Mouse (Mus musculus) stomach, adult 2 months (tissue): ENCODE results near the gene Olfr747. TPM values are rescaled to one million over a fixed set of nuclear protein-coding genes. Genes with fewer than 3 reads are reported as not detected.

Source experiments
- polyA plus RNA-seq: library from polyadenylated mRNA; depleted of rRNA; stranded (reverse); fragments of >200 nt; gene quantifications from 2 replicates; pipeline ENCODE4 v1.2.3, GENCODE M21; 2012; rRNA removed

The Olfr747 gene
- not detected in 2 replicates for polyA plus RNA-seq

GRCm38 (mm10) chr14:50693106-50693505, at the start of gene Olfr747:
TSS of gene Olfr747 (minus strand) at chr14:50693206.

DNA sequence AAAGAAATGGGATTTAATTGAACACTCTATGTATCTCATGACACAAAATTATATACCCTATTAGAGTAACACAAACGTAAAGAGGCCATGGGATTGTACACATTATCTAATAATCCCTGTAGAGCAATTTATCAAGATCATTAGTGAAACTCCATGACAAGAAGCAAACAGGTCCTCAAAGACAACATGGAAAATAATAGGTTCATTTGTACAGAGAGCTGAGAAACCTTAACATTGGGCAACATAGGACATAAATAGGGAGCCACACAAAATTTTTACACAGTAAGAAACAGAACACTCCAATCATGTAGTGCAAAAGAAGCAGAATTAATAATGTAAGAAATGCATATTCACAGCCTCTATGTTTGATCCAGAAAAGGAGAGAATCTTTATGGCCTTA, 14.1 kb upstream of the Olfr747 start, which contains the start of gene Olfr748:
TSS of gene Olfr748 (plus strand) at position 301 of the 400 bp plus-strand sequence.

GRCm38 (mm10) chr14:50646783-50647182, 46.2 kb downstream of the Olfr747 start, which contains the start of gene Olfr746:
TSS of gene Olfr746 (plus strand) at chr14:50647083.

DNA sequence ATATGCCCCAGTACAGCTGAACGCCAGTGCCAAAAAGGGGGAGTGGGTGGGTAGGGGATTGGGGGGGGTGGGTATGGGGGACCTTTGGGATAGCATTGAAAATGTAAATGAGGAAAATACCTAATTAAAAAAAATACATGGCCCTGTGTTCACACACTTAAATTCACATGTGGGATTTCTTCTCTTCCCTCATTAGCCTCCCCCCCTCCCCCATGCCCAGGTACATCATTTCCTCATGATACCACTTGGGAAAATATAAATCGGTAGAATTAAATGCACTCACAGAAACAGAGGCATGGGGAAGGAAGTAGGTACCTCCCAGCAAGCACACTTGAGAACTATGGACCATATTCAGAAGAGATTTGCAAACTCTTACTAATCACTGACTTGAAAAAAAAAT, 53.9 kb downstream of the Olfr747 start, which contains the start of gene Olfr745:
TSS of gene Olfr745 (plus strand) at position 301 of the 400 bp plus-strand sequence.

Other genes with a start within 250 kb of the Olfr747 start
- not detected in 2 replicates for gene Olfr740, start 247.7 kb downstream of the Olfr747 start, polyA plus RNA-seq
- gene Olfr741, start 220.5 kb downstream of the Olfr747 start, polyA plus RNA-seq = not detected in 2 replicates
- gene Olfr742, start 189.6 kb downstream of the Olfr747 start, polyA plus RNA-seq = not detected in 2 replicates
- gene Olfr743, start 171.4 kb downstream of the Olfr747 start, polyA plus RNA-seq = not detected in 2 replicates
- gene Olfr744, start 78.3 kb downstream of the Olfr747 start, polyA plus RNA-seq = not detected in 2 replicates
- gene Olfr745, start 53.8 kb downstream of the Olfr747 start, polyA plus RNA-seq = not detected in 2 replicates
- not detected in 2 replicates for gene Olfr746, start 46.1 kb downstream of the Olfr747 start, polyA plus RNA-seq
- not detected in 2 replicates for gene Olfr748, start 14.2 kb upstream of the Olfr747 start, polyA plus RNA-seq
- not detected in 2 replicates for gene Olfr749, start 51.9 kb upstream of the Olfr747 start, polyA plus RNA-seq
- 5.8 and 6.4 TPM in 2 replicates for gene Ttc5, start 92.3 kb upstream of the Olfr747 start, polyA plus RNA-seq
- gene Ccnb1ip1, start 114.5 kb upstream of the Olfr747 start, polyA plus RNA-seq = not detected in 2 replicates
- 1.1 and 1.7 TPM in 2 replicates for gene Parp2, start 114.6 kb upstream of the Olfr747 start, polyA plus RNA-seq
- gene Tep1, start 177.4 kb upstream of the Olfr747 start, polyA plus RNA-seq = 7.6 and 10.3 TPM in 2 replicates
- 0.65 and 0.79 TPM in 2 replicates for gene Klhl33, start 204.3 kb upstream of the Olfr747 start, polyA plus RNA-seq
- gene Osgep, start 231.7 kb upstream of the Olfr747 start, polyA plus RNA-seq = 37.8 and 96.3 TPM in 2 replicates
- 7.8 and 10.9 TPM in 2 replicates for gene Apex1, start 231.8 kb upstream of the Olfr747 start, polyA plus RNA-seq
- 27.9 and 42.4 TPM in 2 replicates for gene Pip4p1, start 237.7 kb upstream of the Olfr747 start, polyA plus RNA-seq
- 6.5 and 7.3 TPM in 2 replicates for gene Pnp, start 237.9 kb upstream of the Olfr747 start, polyA plus RNA-seq